Mouse (Mus musculus): ENCODE measurements around the gene Miox. TPM values are rescaled to one million over a fixed set of nuclear protein-coding genes. Genes with fewer than 3 reads are reported as not detected.
A peak's percentile ranks its signal among the peaks of the same experiment; 100 is the strongest.

Gene Miox
- polyA plus RNA-seq, 1 experiment from 2014 or later, result not detected

DNA sequence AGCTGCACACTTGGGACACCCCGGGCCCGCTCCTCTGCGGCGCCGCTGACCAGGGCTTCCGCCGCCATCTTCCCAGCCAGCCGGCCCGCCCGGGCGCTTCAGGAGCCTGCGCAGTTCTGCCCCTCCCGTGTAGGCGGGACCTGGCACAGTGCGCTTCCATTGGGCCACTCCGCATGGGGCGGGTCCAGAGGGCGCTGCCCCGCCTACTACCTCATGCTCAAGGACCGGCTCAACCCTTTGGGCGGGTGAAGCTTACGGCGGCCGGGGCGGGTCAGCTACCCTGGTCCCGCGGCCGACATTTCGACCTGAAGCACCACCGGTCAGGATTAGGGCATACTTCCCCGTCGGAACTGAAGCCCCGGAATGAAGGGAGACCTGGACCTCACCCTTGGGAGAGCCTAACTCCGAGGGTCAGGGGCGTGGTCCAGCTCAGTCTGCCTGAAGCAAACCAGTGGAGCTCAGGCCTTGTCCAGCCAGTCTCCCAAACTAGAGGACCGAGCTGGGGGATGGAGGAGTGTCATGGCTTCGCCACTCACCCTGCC, 18.9 kb upstream of the Miox start, which contains the start of gene Sbf1:
Sbf1 (minus strand) TSS at position 122 of the 542 bp plus-strand sequence.
- DNase-seq (ENCODE audit: low spot score), result peak; percentile 95

DNA sequence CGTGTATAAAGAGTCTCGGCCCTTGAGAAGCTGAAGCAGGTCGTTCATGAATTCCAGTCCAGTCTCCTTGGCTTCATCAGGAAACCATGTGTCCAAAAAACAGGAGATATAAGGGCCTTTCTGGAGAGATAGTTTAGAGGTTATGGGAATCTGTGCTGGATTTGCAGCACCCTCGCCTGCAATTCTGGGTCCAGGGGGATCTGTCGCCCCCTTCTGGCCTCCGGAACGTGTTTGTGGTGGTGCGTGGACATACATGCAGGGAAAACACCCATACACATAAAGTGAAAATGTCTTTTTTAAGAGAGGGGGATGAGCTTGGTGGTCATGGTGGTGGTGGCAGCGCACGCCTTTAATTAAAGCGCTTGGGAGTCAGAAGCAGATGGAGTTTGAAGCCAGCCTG, 18.1 kb upstream of the Miox start:
- DNase-seq (ENCODE audit: low spot score), result peak; percentile 32

DNA sequence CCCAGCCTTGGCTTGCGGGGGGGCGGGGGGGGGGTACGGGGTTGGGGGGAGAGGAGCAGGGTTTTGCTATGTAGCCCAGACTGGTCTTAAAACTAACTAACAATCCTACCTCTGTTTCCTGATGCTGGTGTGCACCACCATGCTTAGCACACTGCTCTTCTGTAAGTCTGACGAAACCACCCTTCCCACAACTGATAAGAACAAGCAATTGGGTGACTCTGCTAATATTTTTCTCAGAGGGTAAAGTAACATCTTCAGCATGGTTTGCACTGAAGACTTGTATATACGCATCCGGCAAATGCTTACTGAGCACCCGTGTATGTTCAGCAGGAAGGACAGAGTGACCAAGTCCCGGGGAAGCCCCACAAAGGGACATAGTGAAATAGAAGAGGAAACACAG, 12.9 kb upstream of the Miox start:
- DNase-seq (ENCODE audit: low spot score), result no peak

DNA sequence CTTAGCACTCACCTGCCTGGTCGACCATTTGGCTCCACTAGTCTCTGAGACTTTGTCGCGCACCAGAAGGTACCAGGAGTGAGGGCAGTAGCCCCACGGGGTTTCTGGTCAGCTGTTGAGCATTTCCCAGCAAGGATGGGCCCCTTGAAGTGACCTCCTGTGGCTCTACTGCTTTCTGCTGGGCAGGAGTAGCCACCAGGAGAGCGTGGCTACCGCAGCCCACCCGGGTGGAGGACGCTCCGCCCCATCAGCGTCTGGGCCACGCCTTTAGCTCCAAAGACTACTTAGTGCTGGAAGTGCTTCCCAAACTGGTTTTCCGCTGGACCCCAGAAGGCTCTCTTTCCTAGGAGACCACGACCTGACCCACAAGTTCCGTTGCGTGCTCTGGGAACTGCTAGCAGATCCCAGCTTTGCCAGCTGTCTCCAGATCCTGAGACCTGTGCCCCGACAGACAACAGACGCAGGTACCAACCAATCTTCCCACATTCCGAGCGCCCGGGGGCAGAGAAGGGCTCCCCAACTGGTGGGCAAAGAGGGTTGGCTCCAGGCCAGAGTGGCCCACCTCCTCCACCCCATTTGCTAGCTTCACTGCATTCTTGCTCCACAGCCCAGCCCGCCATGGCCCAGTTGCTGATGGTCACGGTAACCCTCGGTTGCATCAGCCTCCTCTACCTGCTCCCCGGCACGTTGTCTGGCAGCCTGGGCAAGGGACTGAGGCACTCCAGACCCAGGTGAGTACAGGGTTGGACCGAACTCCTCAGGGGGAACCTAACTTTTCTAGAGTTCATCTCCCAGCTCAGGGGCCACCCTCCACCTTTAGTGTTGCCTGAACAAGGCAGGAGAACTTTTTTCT, 11.3 kb upstream of the Miox start, which contains the start of gene Adm2:
Adm2 (plus strand) TSS at position 51 of the 853 bp plus-strand sequence.
- no peak for DNase-seq (ENCODE audit: low spot score)

DNA sequence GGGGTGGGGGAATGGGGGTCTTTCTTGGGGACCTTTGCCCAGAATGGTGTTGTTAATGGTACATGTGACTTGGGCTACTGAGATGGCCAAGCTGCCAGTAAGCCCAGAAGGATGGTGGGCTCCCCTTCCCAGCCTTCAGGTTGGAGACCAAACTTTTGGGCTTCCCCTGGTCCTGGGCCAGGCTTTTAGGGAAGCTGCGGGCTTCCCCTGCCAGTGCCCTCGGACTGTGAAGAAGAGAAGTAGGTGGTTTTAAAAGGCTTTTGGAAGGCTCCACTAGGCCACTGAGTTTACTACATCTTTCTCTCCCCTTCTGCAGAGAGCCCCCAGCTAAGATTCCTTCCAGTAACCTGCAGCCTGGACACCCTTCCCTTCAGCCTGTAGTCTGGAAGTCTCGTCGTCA, 10.5 kb upstream of the Miox start:
- no peak for DNase-seq (ENCODE audit: low spot score)

DNA sequence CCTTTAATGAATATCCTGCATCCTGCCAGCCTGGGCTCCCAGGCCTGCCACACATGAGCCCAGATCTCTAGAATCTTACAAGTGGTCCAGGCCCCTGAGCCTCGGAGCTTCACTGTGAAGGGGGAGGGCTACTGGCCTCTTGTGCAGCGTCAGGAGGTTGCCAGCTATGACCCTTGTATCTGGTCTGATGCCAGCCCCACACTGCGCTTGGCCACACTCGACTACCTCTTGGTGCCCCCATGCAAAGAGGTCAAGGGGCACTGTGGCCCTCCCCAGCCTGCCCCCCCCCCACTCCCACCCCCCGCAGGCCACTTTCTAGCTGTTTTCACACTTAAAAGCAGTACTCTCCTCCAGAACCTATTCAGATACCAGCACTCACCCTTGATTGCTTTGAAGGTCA, 7.8 kb upstream of the Miox start:
- no peak for DNase-seq (ENCODE audit: low spot score)

DNA sequence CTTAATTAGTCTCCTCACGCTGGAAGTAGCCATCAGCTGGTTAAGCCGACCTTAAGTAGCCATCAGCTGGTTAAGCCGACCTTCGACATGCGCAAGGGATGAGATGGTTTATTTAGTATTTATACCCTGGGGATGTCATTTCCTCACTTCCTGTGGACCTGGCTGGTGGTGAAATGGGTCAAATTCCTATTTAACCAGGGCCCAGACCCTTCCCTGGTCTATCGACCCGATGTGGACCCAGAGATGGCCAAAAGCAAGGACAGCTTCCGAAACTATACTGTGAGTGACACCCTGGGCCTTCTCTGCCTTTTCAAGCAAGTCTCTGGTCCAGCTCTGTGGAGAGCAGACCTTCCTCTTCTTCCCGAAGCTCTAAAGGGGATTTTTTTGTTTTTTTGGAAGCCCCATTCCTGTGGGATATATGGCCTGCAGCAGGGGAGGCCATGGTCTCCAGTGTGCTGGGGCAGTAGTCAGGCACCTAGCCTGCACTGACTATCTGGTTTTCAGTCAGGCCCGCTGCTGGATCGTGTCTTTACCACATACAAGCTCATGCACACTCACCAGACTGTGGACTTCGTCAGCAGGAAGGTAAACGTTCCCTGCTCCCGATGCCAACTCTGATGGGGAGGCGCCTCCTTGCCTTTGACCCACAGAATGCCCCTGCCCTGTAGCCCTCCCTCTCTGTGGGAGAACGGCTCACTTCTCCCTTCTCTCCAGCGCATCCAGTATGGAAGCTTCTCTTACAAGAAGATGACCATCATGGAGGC, 758 bp downstream of the Miox start:
- no peak for DNase-seq (ENCODE audit: low spot score)

DNA sequence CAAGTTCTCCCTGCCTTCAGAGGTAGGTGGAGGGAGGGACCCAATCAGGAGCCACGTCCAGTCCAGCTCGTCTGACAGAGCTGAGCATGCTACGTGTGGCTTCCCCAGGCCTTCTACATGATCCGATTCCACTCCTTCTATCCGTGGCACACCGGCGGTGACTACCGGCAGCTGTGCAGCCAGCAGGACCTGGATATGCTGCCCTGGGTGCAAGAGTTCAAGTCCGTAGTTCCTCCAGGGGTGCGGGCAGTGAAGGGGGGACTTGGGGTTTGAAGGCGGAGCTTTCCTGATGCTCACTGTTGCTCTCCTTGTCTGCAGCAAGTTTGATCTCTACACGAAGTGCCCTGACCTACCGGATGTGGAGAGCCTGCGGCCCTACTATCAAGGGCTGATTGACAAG, 2.2 kb downstream of the Miox start:
- DNase-seq (ENCODE audit: low spot score), result no peak

DNA sequence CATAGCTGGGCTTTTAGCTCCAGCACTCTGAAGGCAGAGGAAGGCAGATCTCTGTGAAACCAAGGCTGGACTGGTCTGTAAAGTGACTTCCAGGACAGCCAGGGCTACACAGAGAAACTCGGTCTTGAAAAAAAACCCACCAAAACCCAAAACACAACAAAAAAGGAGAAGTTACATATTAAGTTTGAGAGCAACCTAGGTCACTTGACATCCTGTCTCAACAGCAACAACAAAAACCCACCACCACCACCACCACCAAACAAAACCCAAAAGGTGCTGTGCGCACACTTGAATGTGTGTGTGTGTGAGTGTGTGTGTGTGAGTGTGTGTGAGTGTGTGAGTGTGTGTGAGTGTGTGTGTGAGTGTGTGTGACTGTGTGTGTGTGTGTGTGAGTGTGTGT, 5.5 kb downstream of the Miox start:
- DNase-seq (ENCODE audit: low spot score), result no peak

DNA sequence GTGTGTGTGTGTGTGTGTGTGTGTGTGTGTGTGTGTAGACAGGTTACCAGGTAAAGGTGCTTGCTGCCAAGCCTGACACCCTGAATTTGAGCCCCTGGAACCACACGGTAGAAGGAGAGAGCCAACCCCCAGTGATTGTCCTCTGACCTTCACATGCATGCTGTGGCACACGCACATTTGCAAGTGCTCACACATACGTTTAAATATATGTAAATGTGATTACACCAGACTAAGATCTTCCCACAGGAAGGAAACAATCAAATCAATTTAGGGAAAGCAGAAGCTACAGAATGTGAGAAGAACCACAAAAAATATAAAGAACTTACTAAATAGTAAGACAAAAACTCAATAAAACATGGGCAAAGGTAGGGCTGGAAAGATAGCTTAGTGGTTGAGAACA, 5.9 kb downstream of the Miox start:
- no peak for DNase-seq (ENCODE audit: low spot score)

DNA sequence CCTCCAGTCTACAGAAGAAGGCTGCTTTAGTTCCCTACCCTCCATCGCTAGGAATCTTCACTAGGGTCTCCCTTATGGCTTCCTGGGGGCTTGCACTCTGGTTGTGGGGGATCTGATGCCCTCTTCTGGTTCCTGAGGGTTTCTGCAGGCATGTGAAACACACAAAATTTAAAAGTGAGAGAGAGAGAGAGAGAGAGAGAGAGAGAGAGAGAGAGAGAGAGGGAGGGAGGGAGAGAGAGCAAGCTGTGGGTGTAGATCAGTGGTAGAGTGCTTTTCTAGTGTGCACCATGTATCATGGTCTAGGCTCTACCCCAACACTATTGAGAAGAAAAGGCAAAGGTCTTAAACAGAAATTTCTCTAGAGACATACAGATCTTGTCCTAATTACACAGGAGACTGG, 7.5 kb downstream of the Miox start:
- peak; percentile 26 for DNase-seq (ENCODE audit: low spot score)

DNA sequence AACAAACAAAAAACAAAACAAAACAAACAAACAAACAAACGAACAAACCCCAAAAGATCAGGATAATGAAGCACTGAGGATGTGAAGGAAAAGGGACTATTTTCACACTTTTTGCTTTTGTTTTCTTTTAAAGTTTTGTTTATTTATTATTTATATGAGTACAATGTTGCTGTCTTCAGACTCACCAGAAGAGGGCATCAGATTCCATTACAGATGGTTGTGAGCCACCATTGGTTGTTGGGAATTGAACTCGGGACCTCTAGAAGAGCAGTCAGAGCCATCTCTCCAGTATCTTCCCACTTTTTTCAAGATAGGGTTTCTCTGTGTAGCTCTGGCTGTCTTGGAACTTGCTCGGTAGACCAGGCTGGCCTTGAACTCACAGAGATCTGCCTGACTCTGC, 9.1 kb downstream of the Miox start:
- DNase-seq (ENCODE audit: low spot score), result no peak

DNA sequence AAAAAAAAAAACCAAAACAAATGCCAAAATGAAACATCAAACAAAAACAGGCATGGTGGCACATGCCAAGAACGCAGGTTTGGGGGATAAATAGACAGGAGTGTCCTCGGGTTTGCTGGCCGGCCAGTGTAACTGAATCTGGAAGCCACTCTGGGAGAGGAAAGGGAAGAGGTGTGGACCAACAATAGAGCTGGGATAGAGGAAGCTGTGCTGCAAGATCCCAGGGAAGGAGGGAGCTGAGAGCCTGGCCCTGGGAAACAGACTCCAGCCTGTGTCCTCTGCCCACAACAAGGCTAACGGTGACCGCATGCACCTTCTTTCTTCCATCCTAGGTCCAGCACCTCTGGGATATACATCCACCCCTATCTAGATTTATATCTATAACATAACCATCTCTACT, 16.2 kb downstream of the Miox start:
- no peak for DNase-seq (ENCODE audit: low spot score)

DNA sequence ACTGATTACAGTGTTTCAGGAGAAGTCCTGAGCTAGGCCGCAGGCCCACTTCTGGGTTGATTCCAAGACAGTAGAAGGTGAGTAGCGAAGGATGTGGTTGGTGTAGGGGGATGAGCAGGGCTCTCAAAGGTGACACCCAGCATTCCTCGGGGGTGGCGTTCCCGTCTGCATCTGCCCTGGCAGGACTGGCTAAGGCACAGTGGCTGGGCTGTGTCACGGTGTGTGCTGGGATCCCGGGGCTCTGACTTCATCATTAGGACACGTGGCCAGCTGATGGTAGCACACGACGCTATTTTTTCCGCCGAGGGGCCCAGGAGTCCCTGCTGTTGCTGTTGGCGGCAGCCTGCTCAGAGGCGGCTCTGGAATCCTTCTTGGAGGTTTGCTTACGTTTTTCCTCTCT, 17.1 kb downstream of the Miox start:
- DNase-seq (ENCODE audit: low spot score), result no peak

DNA sequence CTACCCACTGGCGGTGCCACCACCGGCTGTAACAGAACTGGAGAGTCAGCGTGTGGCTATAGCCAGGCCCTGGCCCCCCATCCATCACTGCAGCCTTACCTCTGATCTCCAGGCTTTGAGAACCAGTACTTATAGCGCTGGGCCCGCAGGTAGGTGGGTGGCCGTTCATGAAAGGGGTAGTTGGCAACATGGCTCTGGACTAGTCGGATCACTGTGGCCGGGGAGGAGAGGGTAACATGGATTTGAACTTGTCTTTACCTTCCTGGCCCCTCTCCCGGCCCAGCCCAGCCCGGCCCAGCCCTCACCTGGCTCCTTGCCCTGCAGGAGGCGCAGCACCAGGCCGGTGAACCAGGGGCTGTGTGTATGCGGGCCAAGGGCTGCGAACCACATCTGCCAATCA, 17.9 kb downstream of the Miox start:
- no peak for DNase-seq (ENCODE audit: low spot score)

DNA sequence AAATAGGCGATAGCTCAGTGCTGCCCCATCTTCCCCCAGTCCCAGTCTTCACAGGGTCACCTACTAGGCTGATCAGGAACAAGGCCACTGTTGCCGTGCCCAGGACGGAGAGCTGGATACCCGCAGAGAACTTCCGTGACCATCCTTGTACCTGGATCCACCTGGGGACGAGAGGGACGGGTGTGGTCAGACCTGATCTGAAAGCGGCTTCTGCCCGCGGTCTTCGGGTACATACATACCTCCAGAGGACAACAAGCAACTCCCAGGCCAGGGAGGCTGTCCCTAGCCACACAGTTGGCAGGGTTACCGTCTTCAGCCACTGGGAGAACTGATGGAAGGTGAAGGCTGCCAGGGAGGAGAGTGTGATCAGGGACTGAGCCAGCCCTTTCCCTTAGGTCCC, 18.6 kb downstream of the Miox start:
- DNase-seq (ENCODE audit: low spot score), result no peak

DNA sequence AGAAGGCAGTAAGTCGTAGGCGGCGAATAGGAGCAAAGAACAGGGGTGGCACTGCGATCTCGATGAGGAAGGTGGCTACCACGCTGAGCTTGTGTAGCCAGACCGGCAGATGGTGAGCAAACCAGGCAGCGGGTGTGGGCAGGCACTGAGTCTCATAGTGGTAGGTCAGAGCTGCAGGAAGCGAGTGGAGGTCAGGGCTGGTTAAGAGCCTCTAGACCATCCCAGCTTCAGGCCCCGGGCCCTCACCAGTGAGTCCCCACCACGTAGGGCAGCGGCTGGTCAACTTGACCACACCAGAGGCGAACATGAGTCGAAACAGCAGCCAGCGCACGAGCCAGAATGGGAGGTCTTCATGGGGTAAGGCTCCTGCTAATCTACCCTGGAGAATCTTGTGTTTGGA, 19.6 kb downstream of the Miox start:
- DNase-seq (ENCODE audit: low spot score), result no peak

DNA sequence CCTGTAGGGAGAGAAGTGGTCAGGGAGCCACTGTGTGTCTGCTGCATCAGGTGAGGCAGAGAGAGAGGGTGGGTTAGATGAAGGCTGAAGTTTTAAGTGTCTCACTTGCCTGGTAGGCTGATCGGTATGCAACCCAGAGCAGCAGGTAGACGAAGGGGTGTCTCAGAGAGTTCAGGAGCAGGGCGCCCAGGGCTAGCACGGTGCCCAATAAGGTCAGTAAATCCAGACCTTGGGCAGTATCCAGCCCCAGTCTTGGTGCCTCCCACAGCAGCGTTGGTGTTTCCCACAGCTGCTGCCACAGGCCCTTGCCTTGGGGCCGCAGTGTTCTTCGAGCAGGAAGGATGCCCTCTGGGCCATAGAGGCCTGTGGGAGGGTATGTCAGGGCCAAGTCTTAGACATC, 20.3 kb downstream of the Miox start:
- peak; percentile 14 for DNase-seq (ENCODE audit: low spot score)

DNA sequence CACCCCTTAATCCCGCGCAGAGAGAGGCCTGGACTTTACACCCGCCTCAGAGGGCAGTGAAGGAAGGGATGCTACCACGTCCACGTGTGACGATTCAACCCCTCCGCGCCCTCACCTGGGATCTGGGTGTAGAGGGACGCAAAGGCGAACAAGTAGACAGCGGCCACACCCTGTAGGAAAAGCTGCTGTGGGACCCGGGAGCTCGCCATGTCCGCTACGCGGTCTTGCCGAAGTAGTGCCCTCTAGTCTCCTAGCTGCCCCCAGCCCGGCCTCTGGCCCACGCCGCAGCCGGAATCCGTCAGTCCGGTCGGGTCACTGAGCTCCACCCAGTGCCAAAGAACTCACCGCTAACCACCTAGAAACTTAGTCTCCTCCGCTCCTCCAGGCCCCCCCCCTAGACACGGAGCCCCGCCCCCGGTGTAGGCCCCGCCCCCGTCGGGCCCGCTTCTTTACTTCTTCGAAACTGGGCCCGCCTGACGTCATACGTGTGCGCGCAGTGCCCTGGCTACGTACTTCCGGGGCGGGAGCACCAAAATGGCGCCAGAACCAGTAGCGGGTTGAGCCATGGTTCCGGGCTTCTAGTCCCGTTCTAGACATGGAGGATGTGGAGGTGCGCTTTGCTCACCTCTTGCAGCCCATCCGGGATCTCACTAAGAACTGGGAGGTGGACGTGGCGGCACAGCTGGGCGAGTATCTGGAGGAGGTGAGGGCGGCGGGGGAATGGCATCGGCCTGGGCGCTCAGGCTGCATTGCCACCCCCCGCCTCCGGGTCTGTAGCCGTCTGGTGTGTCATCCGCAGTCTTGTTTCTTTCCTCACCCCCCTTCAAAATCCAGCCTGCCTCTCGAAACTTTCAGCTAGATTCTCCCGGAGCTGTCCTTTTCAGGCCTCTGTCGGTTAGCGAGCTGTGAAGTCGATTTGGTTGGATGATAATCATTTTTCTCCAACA, 21.3 kb downstream of the Miox start, which contains the start of the genes Lmf2 and Ncaph2:
Lmf2 (minus strand) TSS at position 419 of the 947 bp plus-strand sequence.
Ncaph2 (plus strand) TSS at position 479 of the 947 bp plus-strand sequence.
- DNase-seq (ENCODE audit: low spot score), result peak; percentile 98

DNA sequence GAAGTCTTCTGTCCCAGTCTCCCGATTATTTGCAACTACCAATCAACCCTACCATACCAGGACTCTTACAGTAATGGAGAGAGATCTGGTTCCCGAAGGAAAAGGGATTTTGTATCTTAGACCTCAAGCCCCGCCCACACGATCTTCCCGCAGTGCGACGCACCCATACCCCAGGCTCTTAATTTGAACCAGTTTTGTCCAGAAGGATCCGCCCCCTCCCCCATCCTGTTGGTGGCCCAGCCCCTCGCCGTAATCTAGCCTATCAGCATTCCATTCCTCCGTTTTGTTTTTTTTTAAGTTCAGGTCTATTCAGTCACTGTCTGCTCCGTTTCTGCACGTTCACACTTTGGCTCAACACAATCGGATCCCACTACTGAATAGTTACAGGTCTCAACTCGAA, 22.2 kb downstream of the Miox start:
- peak; percentile 86 for DNase-seq (ENCODE audit: low spot score)

DNA sequence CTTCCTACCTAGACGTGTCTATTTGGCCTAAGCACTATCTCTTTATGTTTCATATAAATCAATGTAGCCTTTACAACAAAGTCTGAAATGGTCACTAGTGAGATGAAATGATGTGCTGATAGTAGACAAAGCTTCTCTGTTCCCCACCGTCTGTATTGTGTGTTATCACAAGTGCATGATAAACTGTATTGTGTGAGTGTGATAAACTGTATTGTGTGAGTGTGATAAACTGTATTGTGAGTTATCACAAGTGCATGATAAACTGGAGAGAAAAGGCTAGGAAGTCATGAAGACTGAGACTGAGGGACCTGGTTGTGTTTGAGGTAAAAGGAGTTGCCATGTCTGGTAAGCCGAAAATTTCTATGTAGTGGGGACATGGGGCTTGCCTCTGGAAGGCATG, 24.6 kb downstream of the Miox start:
- no peak for DNase-seq (ENCODE audit: low spot score)
